Mouse (Mus musculus) yolk sac, embryonic 10.5 days (tissue): Measurements from ENCODE around the gene Suclg2.

Experiments
- DNase-seq: peaks from one replicate; pipeline ENCODE4 v3.0.0-alpha.2; 2017; ENCODE audit warnings: low spot score

Suclg2 gene

DNA sequence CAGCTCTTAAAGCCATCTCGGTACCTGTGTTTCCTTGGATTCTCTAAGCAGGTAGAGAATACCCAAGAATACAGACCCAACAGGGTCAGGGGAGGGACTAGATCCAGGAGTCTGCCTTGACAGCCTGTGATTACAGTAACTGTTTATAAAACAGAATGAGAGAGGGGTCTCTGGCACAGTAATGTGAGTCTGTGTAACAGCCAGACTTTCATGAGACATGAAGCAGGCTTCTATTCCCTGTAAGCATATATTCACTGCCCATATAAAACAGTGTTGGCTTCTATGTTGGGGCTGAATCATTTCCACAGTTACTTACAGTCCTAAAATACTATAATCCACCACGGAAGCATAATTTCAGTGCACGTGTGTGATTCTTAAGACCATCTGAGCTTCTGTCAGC, 19.3 kb downstream of the Suclg2 start:
- no peak for DNase-seq

DNA sequence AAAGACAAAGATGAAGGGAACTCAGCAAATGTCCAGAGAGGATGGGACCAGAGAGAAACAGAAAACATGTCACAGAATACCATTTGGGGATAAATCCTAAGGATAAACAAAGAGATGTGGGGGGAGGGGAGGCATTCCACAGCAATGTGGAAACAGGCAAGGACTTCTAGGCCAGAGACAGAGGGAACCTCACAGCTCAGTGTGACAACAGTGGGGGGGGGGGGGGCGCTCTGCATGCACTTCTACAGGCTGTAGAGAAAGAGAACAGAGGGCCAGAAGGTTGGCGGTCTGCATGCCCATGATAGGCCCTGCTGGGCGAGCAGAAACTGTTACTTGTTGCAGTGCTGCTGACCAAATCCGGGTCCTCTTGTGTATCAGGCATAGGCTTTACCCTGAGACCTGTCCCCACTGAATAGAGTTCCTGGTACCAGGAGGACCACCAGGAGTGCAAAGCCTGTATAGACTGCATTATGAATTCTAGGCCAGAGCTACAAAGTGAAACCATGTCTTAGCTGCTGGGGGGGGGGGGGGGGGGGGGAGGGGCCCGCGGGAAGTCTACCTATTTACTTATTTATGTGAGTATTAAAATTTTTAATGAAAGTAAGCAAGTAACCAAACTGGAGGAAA, 20.0 kb downstream of the Suclg2 start:
- DNase-seq, result no peak

DNA sequence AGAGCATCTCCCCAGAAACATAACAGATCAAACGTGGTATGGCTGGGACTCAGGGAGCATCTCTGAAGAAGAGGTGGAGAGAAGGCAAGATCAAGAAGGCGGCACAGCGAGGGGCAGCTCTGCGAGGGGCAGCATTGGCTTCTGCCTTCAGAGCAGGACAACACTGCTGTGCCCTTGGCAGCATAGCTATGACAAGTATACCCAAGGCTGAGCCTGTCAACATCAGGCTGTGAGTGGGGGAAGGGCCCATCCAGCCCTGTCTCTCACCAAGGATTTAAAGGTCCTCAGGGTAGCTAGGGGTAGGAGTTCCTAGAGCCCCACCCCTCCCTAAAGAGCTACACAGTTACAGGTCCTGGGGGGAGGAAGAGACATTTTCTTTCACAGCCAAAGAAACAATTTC, 23.7 kb downstream of the Suclg2 start:
- DNase-seq, result no peak

DNA sequence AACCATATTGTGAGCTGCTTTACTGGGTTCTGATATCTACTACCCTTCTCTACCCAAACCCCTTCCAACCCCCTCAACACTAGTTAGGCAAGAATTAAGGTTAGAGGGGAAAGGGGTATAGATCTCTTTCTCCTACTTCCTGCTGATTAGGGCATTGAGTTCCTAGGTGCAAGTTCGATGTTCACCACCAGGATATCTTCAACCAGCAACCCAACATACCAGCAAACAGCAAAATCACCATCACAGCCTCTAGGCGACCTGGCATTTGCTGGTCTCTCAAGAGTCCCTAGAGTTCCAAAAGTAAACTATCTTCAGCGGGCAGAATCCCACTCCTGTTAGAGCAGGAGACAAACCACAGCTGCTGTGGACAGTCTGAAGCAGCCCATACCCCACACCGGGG, 33.4 kb downstream of the Suclg2 start:
- DNase-seq, result no peak

DNA sequence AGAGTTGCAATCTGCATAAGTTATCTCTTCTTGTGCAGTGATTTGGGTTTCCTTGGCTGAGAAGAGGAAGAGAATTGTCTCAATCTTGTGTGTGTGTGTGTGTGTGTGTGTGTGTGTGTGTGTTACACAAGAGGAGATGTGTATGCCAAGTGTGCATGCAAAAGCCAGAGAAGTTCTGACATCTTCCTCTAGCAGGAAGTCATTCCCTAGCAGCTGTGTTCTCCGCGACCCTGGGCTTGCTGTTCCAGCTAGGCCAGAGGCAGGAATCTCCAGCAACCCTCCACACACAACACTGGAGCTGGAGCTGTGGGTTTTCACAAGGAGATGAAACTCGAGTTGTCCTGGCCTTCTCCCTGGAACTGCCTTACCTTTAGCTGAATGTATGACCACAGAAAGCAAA, 38.9 kb downstream of the Suclg2 start:
- no peak for DNase-seq

DNA sequence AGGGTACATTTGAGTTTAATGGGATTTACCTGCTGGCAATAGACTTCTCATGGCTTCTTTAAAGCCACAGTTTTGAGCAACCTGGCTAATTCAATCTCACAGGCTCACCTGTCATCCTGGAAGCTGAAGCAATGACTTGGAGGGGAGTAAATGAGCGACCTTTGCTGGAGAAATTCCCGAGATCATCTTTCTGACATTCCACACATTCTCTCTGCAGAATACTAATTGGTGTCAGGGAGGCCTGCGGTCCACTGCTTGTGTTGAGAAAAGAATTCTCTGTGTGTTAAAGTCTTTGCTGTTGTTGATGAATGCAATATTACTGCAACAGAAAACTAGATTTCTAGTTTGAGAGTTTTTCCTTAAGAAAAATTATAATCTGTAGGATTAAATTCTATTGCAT, 39.3 kb downstream of the Suclg2 start:
- DNase-seq, result no peak

DNA sequence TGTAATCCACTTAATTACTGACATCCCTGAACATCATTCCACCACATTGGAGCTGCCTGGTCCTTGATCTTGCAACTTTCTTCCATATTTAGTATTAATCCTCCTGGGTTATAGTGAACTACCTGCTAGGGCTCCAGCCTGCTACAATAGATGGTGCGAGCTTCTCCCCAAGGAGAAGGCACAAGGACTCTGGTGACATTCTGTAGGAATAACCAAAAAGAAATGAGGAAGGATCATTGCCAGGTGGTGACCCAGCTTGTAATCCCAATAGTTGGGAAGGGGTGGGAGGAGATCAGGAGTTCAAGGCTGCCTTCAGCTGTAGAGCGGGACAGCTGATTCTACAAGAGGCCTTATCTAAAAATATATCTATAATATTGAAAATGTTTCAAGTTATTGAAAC, 41.6 kb downstream of the Suclg2 start:
- DNase-seq, result no peak

DNA sequence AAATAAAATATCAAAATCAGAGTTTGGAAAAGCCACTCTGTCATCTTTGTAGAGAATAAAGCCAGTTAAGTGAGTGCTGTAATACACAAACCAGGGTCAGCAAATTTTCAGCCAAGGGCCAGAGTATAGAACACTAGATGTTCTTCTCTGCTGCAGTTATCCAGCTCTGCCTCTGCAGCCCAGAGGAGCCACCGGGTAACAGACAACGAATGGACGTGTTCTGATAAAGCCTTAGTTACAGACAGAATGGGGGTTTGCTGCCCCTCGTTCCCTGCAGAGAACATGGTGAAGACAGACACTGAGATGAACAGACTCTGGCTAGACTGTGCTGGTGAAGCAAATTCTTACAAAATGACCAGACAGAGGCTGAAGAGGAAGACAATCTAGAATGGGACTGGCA, 42.2 kb downstream of the Suclg2 start:
- no peak for DNase-seq

DNA sequence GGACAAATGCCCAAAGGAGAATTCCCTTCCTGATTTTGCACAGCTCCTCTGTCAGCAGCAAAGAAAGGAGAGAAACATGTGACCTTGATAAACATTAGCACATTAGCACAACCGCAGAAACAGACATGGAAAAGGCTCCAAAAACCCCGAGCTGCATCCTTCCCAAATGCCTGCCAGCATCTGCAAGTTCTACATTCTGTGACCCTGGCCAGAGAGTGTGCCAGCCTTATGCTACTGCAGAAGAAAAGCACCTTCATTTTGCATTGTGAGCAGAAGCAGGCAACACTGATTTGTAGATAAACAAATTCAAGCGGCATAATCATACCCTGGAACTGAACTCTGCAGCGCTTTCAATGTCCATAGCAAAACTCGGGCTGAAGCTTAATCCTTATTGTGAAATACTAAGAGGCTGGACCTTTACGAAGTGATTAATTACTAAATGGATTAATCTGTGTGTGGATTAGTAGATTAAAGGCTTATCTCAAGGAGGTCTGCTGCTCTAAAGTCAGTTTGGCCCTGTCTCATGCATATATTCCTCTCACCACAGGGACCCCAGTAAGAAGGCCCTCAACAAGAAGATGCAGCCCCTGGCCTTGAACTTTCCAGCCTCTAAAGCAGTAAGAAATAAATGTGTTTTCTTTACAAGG, 43.4 kb downstream of the Suclg2 start:
- no peak for DNase-seq

DNA sequence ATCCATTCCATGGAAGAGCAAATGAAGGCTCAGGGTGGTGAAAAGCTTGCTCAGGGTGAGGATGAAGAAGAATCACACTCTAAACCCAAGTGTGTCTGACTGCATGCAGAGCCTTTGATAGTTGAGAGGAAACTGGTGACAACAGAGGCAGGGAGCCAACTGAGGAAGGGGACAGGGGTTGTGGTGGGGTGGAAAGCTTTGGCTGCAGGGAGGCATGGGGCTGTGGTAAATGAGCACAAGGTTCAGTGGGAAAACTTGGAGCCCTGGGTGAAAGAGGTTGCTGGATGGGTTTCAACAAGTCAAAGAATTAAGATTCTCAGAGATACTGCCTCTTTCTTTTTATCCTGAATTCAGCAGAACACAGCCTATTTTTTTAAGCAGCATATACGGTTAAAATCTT, 43.9 kb downstream of the Suclg2 start:
- DNase-seq, result no peak

DNA sequence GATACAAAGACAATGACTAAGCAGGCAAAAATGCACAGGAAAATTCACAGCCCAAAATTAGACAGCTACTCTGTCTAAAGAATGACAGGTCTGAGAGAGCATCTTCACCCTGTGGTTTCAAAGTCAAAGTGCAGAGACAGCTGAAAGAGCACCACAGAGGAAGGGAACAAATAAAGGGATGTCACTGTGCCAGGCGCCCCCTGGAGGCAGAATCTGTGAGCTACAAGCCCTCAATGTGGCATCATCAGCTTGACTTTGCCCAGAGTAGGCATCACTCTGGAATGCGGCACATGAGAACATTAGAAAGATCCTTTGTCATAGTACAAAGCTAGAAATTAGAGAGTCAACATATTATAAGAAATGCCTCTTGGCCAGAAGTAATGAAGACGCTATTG, 49.3 kb downstream of the Suclg2 start:
- no peak for DNase-seq

DNA sequence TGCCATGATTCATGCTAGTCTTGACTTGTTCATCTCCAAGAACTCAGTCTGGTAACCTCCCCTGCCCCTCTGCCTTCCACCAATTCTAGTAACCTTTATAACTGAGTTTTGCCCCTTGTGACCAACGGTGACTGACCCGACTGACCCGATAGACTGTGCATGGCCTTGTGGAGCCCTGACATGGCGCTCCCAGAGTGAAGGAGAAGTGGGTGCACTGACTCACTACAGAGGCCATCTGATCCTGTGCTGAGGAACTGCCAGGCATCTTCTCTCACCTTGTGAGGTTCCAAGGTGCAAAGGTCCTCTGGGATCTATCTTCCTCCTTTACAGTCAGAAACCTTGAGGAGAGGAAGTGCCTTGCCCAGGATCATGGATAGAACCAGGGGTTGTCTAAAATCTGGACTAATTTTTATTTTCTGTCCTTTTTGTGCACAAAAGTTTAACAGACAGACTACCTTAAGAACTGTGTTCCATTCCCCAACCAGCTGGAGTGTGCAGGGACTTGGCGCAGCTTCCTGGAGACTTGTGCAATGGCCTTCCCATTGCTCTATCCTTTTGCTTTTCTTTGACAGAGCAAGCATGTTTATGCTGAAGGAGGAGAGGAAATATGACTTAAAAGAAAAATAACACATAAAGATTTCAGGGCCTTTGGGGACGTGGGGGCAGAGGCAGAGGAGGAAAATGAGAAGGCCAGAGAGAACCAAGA, 49.8 kb downstream of the Suclg2 start:
- DNase-seq, result no peak

DNA sequence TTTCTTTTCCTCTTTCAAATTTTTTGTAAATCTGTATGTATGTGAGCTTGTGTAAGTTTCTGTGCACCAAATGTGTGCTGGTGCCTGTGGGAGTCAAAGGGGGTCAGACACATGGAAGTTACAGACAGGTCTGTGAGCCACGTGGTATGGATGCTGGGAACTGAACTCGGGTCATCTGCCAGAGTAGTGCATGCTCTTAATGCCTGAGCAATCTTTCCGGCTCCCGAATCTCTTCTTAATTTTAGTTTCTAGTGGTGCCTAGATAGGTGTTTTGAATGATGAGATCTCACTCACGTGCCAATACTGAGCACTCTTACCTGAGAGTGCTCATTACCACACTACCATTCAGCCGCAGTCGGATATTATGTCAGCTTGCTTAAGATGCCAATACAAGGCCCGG, 60.9 kb downstream of the Suclg2 start:
- DNase-seq, result no peak

DNA sequence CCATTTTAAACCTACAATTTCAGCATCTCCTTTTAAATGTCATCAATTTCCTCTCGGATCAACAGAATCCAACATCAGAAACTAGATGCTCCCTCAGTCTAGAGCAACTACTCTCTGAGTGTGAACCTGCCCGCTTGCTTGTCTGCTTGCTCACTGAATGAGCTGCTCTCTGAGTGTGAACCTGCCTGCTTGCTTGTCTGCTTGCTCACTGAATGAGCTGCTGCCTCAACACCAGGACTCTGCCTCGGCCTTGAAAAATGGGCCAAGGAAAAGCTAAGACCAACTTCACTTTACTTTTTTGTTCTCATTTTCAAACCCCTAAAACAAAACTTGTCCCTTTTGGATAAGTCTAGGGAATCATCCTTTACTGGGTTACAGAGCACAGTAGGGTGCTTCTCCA, 64.9 kb downstream of the Suclg2 start:
- DNase-seq, result no peak

DNA sequence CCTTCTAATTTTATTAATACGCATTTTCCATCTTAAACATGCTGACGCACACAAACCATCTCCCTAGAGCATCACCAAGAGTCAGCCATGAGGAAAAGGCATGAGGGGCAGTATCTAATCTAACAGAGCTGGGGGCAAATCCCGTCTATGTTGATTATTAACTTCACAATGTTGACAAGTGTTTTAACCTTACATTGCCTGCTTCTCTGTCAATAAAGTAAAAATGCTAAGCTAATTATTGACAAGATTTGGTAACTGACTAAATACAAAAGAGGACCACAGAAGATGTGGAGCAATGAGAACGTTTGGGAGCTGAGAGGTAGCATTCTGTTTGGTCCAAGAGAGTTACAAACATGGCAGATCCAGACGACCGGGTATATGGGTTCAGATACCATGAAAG, 65.8 kb downstream of the Suclg2 start:
- peak; percentile 30 for DNase-seq

DNA sequence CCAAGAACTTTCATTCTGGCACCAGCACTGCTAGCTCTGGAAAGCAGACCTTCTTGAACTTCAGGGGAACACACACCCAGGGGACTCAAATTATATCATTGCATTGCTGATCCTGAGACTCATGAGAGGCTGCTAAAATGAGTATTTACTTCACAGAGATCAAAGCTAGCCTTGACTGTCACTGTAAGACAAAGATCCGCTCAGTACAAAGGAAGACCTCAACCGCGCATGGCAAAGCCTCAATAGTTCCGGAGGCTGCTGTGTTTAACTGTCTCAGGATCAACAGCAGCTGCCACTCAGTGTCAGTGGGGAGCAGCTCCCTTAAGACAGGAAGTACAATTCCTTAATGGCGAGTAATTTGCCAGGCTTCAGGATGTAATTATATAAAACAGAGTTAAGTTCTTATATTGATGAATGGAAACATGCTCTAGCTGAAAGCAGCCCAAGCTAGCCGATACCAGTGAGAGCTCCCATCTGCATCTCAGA, 67.2 kb downstream of the Suclg2 start:
- no peak for DNase-seq

DNA sequence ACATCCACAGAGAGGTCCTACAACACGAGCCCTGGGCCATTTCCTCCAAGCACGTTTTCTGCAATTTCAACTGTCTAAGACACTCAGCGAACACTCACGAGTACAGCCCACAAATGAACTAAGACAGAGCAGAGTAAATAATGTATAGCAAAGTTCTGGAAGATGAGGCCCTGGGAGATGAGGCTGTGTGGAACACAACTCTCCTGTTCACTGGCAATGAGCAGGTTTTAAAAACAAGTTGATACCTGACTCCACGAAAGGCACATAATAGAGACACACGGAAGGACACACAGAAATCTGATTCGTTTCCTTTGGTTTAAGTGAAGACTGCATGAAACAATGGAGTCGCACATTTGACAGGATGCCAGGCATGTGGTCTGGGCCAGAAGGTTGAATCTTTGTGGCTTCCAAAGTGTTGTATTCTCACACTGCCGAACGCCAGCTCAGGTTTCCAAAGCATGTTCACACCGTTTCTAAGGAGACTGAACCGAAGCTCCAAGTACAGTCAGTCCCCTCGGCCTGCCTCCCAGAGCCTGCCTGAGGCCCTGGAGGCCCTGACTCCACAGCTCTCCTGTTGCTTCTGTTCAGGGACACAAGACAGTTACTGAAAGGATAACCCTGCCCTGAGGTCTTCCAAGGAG, 68.4 kb downstream of the Suclg2 start:
- DNase-seq, result no peak

DNA sequence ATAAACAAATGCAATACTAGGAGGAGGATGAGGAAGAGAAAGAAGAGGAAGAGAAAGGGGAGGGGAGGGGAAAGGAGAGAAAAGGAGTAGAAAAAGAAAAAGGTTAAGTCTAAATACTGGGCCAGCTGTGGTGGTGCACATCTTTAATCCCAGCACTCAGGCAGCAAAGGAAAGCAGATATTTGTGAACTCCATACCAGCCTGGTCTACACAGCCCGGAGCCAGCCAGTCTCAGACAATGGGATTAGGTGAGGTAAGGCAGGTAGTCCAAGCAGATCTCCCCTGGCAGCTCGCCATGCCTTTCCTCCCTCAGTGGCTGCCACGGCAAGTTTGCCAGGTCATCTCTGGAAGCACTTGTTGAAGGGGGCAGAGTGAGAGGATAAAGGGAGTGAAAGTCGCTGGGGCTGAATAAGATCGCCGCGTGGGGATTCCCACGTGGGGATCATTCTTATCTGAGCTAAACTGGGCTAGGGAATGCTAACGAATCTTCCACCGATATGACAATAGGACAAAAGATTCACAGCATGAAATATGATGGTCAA, 69.4 kb downstream of the Suclg2 start:
- DNase-seq, result no peak

DNA sequence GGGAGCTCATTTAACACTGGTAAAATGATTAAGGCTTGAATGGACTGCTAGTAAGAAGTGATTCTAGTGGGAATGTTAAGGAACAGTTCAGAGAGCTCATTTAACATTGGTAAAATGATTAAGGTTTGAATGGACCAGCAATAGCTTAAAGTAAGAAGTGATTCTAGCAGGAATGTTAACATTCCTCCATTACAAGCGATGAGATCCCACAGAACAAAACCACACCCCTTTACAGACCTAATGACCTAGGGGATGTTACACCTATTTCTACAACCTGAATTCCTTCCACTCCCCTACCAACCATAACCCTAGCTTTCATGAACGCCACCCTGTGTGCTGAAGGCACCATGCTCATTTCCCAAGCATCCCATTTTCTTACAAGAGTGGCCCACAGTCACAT, 81.2 kb downstream of the Suclg2 start:
- no peak for DNase-seq

DNA sequence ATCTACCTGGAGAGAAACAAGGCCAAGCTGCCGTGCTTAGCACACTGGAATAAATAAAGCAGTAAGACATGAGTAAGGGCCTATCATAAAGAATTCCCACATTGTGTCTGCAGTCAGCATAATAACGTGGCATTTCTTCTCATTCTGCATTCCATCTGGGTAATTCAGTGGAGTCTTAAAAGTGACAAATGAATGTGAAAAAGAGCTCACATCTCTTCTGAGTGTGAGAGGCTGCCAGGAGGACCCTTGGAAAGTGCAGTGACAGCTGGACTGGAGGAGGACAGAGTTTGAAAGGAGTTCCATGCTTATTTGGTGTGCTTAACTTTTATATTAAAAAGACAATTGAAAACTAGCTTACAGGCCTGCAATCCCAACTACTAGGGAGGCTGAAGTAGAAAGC, 83.2 kb downstream of the Suclg2 start:
- DNase-seq, result no peak

DNA sequence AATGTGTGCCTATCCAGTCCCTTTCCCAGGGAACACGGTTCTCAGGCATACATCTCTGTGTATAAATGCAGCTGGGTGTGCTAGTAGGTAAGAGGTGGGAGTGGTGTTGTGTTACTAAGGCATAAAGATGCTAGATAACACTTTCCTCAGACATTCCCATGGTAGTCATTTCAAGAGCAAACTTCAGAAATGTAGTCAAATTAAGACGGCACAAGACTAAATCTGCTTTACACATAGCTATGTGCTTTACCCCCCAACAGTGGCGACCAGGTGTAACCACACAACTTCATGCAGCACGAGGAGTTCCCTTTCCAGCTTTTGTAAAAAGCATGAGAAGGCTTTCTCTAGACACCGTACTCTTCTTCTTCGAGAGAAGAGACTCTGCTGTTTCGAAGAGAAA, 89.5 kb downstream of the Suclg2 start:
- DNase-seq, result no peak

DNA sequence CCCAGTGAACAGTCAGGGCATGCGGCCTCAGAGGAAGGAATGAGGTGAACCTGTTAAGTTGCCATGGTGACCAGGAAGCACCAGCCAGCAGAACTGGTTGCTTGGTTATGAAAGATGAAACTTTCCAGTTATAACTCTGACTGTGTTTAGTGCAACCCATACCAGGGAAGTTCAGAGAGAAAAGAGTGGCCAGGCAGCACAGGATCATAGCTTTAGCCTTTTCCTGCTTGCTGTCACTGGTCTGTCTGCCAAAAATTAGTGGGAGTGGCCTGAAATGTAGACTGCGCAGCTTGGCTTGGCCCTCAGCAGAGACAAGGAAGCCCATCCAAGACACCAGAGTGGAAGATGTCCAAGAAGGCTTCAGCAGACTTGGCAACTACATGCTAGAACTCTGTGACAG, 96.8 kb downstream of the Suclg2 start:
- DNase-seq, result no peak

DNA sequence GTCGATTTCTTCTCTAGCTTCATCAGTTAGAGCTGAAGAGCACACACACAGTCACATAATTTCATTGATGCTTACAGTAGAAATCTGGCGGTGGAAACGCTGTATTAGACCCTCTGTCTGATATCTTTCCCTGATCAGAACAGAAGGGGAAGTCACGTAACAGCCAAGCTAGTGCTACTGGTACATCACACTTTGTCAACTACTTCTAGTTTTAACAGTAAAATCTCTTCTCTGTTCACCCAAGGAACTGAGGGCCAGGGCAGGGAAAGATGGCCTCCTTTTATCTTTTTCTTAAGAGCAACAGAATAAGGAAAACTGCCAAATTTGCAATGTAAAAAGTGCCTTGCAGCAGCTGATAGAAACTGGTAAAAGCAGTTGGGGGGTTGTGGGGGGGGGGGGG, 97.8 kb downstream of the Suclg2 start:
- DNase-seq, result no peak
